Mouse (Mus musculus) cerebellum, adult 9-10 months (tissue): ENCODE measurements at regions not wholly inside any gene's neighbourhood (a gene's known extent, or its start where the extent isn't known, plus 50 kb on each side); places are given as distances from the start of the nearest gene placed in this dataset.

Source experiments
- DNase-seq: peaks from one replicate; pipeline ENCODE4 v3.0.0; 2022

DNA sequence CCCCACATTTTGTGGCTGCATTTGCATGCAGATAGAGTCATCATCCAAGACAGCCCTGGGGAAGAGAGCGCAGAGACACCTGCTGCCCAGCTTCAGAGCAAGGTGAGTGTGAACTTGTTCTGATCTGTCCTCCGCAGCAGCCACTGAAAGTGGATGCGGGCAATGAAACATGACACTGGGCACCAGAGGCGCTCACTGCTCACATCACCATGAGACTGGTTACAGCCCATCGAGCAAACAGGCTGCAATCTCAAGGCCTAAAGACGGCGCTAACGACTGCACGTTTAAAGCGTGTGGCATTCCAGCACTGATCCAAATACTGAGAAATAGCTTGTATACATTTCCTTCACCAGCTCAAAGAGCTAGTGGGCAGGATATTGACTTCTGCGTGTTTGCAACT is 65.8 kb downstream of the Barhl2 start:
- no peak for DNase-seq

DNA sequence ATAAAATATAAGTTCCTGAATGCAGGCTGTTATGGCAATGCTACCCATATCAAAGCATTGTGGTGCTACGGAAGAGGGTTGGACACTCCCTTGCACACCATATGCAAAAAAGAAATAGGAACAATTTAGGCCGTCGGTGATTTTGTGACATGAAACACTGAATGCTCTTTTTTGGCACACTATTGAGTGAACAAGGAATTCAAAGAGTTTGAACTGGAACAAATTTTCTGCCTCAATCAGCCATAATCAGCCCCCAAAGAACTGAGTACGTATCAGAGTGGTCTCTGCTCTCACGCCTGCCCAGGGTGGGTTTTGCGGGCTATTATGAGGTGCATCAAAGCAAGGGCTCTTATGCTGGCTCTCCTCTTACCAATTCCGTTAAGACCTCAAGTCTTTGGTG is 71.3 kb downstream of the Barhl2 start:
- no peak for DNase-seq

DNA sequence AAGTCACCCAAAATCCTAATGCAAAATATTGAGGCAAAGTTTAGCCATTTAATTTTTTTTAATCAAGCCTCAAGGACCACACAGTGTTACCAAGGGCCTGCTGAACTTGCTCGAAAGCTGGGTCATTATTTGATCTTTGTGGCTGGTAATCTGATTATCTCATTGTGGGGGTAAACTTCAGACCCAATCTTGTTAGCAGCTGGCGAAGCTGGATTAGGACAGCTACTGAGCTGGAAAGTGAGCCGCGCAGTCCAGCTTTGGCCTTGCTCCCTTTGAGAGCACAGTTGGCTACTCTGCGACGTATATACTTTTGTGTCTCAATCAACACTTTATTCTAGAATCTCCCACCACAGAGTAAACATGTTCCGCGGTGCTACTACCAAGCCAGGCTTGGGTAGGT is 72.1 kb downstream of the Barhl2 start:
- DNase-seq = no peak

DNA sequence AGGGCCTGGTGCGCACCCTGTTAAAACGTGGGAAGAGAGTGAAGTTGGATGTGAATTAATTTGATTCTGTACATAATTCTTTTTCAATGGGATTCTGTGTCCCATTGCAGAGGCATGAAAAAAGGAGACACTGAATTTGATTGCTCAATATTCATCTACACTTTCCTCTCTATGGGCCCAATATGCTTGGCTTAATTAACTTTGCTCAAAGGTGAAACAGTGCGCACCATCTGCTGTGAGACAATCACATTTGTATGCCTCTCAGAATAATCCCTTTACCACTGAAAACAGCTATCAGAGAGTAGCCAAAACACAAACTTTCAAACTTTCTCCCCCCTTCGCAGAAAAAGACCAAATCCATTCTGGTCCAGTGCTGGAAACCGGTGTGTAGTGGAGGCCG is 72.7 kb downstream of the Barhl2 start:
- DNase-seq = no peak

DNA sequence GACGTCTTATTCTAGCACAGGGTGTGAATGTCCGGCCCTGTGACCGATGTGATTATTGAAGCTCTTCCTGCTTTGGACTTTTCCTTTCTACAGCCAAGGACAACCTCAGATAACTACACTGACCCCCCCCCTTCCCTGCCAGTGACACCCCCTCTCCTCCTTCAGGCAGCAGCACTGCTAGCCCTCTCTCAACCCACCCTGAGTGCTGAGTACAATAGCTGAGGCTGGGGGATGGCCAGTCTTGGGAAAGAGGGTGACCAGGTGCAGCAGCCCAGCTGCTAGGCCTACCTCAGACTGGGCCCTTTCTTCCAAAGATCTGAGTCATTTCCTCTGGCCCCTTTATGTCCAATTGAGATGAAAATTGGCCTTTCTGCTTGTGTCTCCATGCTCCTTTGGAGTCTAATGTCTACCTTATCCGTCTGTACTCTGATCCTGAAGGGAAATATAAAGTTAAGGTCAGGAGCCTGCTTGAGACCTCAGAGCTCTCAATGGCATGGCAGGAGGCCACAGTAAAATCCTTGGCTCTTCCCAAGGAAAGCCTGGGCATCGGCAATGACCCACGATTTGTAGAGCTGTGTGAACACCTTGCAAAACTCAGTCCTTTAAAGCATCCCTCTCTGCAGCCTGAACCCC is 73.7 kb downstream of the Barhl2 start:
- DNase-seq = no peak

DNA sequence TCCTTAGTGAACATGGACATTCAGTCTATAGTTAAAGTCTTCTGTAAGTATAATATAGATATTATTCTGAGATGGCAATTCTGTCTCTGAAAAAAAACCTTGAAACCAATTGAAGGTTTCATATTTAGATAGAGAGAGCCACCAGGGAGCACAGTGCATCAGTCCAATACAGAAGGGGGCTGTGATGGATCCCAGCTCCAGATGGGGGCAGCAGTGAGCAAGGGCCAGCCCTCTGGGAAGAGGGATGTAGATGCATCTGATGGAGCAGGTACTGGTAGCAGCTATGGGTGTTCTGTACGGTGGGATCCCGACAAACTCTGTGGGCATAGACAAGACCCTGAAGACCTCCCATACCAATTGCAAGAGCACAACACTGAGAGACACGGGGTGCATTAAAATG is 76.0 kb downstream of the Barhl2 start:
- DNase-seq = peak; percentile 73

DNA sequence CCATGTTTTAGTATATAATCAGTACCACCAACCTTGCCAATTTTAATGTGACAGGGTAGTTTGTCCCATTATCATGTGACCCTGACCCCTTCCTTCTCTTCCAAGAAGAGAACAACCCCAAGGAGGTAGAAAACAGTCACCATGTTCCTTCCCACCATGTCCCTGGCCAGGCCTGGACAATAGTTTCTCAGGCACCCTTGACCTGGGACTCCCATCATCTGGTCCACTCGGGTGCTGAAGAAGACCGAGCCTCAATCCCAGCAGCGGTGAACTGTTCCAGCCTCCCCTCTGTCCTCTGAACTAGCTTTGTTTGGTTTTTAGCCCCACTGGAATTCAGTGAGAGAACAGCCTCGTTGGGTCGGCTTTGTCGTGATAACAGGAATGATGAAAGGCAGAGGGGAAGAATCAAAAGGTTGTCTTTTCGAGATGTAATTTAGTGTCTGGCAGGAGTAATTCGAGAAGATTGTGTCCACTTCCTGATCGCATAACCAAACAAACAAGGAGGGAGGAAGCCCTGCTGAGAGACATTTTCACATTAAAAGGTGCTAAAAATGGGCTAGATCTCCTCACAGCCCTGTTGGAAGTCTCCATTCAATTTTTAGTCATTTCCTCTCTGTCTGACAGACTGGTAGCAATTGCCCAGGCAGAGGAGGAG is 77.2 kb downstream of the Barhl2 start:
- DNase-seq = no peak

DNA sequence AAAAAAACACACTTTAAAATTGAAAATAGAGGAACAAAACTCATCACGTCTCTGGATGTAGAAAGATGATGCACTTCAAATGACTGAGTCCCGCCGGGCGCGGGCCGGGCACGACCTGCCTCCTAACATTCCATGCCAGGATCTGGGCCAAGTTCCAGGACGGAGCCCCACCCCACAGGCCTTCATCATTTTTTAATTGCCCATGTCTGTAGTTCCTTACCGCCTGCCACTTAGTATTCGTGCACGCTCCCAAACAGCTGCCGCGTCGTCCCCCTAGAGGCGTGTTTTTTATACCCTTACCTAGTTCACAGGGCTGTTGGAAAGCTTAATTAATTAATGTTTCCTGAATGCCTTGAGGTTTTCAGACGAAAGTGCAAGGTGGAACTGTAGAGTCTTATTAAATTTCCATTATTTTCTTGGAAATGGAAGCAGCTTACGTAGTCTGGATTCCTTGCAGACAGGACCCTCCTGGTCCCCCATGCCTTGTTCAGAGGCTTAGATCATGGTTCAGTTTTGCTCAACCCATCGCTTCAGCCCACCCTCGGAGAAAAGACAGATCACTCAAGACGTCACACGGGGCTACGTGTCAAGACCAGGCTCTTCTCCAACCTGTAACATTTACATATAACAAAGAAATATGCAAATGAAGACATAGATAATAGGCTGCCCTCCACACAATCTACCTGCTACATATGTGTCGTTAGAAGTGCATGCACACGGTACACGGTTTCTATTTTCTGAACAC is 81.0 kb downstream of the Barhl2 start:
- no peak for DNase-seq

DNA sequence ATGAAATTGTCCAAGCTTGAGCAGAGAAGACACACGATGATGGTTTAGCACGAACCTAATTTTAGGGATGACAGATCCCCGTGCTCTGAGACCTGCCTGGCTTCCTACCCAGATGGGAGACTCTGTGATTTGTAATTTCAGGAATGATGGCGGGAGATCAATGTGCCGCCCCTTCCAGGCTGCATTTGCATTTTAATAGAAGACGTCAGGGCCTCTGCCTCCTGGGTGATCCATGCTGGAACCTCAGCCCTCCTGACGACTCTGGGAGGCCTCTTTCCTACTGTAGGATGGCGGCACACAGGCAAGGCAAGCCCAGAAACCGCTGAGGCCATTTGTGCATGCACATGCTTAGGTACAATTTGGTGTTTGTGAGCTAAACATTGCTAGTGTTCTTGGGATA is 90.1 kb downstream of the Barhl2 start:
- no peak for DNase-seq

DNA sequence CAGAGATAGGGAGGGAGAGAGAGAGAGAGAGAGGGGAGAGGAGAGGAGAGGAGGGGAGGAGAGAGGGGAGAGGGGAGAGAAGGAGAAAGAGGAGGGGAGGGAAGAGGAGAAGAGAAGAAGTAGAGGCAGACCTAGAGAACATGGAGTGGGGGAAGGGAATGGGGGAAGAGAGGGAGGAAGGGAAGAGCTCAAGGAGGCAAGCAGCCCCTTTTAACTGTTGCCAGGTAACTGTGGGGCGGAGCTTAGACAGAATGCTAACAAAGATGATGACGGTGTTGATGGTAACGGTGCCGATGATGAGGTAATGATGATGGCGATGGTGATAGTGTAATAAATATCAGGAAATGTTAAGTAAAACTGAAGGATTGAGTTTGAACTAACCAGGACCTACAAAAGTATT is 90.7 kb downstream of the Barhl2 start:
- DNase-seq = no peak

DNA sequence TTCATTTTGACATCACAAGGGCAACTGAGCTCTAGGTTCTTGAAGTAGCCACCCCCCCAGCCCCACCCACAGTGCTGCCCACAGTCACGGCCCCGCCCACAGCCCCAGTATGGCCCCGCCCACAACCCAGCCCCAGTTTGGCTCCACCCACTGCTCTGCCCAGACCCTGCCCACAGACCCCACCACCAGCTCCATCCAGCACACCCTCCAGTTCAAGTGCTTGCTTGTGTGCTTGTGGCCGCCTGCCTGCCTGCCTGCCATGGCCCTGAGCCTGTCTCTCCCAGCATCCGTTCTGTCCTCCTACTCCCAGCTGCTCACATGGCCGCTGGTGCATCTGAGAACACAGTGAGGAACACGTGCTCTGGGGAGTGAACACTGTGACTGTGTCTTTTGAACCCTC is 92.0 kb downstream of the Barhl2 start:
- DNase-seq = no peak

DNA sequence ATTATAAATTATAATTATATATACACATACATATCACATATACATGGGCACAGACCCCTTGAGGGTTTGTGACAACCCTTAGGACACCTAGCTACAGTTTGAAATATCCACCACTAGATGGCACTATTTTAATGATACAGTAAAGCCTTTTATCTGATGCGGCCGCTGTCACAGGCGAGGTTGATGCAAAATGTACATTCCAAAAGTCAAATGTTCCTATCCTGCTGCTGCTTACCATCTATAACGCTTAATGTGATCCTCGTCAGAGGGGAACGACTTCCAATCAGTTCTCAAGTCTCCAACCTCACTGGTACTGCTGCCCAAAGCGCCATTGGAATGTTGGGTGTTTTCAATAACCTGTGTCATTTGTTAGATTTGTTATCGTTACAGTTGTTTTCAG is 92.9 kb downstream of the Barhl2 start:
- DNase-seq = peak; percentile 77

DNA sequence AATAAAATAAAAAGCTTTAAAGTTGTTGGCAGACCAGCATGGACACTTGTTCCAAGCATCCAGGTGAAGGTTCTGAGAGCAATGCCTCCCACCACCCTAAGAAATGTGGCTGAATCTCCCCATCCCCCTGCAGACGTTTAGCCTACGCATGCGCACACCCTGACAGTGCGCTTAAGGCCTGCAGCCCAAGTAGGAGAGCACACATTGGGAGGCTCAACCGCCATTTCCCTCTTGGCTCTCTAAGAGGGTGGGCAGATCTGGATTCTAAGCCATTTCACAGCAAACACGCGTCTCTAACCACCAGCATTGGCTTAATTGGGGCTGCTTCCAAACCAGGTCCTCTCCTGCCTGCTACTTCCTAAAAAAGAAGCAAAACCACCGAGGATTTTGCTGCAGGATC is 106.6 kb downstream of the Barhl2 start:
- no peak for DNase-seq

DNA sequence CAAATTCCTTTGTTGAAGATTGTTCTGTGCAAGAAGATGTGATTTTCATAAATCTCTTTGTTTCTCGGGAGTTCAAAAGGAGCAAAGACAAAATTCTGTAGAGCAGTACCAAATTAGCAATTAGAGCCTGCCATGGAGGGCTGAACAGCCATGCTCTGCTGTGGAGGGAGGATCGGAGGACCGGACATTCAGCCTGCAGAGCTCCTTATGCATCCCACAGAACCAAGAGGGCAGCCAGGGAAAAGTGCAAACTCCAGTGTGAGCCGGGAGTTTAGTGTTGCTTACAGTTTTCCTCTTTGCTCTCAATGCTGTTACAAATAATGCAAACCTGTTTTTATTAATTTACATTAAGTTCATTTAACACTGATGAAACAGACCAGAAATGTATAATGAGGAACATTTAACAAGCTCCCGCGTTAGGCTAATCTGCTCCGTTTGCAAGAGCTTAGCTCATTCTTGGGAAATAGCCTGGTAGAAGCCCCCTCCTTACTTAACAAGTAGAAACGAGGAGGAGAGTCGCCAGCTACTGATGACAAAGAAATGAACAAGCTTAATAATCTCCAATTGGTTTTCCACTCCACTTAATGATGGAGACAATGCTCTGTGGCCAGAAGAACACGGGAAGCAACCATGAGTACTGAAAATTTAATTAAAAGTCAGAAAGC is 108.0 kb downstream of the Barhl2 start:
- DNase-seq = no peak

DNA sequence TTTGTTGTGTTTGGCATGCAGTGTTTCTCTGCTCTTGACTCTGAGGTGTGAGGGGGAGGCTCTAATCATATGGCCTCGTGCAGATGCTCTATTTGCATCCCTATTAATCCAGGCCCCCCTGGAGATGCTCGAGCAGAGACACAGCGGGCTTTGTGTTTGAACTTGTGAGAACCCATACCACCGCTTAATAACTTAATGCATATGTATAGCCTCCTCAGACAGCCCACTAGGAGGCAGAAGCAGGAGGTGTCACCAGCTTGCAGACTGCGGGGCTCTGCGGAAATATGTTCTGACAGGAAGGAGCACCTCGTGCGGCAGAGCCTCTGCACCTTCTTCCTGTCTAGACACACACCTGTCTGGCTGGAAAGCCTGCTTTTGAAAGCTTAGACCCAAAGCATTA is 113.7 kb downstream of the Barhl2 start:
- DNase-seq = no peak

DNA sequence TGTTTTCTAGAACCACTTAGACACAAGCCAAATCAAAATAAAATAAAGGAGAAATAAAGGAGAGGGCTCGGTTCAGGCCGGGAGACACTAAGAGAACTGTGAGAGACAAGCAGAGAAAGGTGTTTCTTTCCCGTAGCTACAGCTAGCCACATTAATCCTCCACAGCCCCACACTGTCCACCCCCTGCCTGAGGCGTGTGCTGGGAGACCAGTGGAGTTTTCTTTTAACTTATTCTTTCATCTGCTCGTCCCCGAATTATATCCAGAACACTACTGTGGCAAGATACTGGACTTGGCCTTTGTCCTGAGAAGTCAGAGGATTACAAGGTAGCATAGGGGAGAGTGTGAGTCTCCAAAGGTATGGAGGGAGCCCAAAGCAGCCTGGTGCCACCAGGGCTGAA is 114.4 kb downstream of the Barhl2 start:
- DNase-seq = no peak

DNA sequence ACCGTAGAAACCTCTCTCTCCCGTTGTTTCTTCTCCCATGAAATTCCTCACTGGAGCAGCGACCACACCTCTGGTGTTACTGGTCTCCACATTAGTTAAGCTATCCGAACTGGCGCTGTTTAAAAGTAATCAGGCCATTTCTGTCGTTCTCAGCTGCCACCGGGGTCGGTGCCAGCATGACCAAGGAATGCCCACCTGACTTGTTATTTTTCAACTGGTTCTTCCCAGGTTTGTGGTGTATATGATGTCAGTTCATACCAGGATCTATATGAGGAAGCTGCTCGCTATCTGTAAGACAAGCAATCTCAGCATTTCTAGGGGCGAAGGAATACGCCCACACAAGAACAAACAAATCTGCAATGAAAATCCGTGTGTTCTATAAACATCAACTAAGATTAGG is 116.6 kb downstream of the Barhl2 start:
- no peak for DNase-seq

DNA sequence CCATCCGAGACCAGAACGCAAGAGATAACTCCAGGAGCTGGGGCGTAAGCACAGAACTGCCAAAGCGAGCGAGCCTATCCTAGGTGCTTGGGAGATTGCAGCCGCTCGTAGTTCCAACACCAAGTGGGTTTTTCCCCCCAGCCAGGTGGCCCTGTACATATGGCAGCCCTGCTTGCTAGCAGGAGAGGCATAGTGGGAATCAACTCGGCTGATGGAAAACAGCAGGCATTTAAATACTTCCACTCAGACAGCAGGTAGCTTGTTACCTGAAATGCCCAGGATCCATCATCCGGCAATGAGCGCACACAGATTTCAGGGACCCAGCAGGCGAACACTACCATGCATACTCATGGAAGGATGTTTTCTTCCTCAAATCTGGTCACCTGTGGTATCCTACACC is 122.3 kb downstream of the Barhl2 start:
- DNase-seq = peak; percentile 90

DNA sequence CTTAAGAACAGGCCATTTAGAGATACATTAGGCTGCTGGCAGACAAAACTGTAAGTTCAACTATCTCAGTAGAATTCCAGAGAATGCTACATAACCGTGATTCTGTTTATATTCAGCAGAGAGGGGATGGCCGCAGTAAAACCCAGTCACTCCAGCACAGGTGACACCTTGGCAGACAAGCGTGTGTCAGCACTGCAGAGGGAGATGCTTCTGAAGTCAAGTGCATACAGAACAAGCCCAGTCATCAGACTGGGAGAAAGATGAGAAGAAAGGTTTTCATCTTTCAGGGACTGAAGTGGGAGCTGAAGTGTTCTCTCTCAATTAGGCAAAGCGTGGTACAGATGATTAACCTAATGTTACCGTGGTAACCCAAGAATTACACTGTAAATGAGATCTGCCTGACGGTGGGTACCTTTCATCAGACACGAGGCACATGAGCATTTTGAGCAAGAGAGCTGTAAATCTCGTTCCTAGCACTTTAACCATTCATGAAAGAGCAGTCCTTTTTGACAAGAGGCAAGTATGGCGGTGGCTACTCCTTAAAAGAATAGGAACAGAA is 130.3 kb downstream of the Barhl2 start:
- DNase-seq = no peak

DNA sequence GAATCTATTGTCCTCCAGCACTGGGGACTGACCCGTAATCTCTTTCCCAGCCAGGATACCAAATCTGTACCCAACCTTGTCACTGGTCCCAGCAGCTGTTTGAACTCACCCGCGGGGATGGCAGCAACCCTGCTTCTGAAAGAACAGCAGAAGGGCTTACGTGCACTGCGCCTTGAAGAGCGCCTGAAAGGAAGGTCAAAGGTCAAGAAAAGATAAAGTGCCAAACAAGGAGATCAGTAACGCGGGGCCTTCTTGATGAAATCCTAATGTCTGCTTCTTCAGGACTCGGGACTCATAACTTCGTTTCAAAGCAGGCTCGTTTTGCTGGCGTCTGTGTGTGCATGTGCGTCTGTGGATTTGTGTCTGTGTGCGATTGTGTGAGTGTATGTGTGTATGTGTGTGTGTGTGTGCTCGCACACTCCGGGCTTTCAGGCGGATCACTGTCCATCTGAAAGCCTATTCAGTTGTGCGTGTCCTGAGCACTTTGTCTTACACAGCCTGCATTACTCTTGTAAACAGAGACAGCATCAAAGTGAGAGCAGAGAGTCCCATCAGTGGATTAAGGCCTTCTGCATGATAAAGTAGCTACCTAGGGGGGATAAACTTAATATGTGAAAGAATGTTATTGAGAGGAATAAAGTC is 135.3 kb downstream of the Barhl2 start:
- no peak for DNase-seq

DNA sequence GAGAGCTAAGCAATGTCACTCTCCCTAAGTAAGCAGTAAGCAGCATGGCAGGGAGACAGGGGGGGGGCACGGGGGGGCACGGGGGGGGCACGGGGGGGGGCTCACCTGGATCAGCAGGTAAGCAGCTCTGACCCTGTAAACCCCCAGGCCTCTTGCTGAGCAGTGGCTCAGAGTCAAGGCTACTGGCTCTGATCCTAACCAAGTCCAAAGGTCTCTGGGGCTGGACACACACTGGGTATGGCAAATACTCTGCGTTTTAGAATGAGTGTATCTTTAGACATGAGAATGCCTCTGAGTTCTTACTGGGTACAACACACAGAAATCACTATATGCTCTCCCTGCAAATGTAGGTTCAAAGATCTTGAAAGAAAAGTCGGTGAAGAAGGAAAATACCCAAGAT is 136.5 kb downstream of the Barhl2 start:
- DNase-seq = no peak

DNA sequence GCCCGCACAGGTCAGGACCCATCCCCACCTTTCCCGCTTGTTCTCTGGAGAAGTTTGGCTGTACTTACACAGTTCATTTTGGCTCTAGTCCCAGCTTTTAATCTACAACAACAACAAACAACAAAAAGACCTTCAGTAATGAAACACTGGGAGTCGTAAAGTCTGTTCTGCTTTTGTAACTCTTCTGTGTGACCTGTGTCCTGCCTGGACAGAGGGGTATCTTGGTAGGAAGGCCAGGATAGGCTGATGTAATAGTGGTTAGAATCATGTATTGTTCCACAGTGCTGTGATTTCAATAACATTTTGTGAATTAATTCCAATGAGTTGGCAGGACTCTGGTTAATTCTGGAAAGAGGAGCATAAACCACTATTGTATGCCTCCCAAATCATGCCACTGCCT is 136.9 kb downstream of the Barhl2 start:
- DNase-seq = no peak

DNA sequence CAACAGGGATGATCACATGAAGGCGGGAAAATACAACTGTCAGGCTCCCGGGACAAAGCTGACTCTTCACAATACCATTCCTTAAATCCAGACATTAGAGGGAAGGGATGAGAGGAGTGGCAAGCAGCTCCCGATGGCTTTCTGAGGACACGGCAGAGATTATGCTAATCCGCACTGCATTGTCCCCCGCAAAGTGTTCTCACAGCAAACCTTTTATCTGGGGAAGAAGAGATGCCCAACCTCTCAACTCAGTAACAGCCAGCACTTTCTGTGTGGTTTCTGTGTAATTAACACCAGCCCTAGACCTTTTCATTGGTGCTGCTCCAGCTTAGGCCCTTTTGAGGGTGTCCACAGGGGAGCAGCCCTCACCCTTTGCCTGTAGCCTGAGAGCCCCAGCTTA is 137.9 kb downstream of the Barhl2 start:
- DNase-seq = no peak
